Mouse (Mus musculus) forebrain, embryonic 16.5 days (tissue): ENCODE measurements at regions not wholly inside any gene's neighbourhood (a gene's known extent, or its start where the extent isn't known, plus 50 kb on each side); places are given as distances from the start of the nearest gene placed in this dataset.

Experiments used
- ATAC-seq: fragments of 200-750 bp; cut with Nextera tagmentation; 2 replicates; pipeline ENCODE4 v1.8.0; 2017; ENCODE audit warnings: mild to moderate bottlenecking, moderate library complexity
- H3K27ac ChIP-seq: fragments of 300-500 bp; sonication (generic); 2 replicates; pipeline ENCODE4 v1.5.1; 2014; ENCODE audit warnings: low read length, control low read depth
- H3K27me3 ChIP-seq: fragments of 300-500 bp; sonication (generic); replicated peaks from 2 replicates; pipeline ENCODE4 v1.6.1; 2014; ENCODE audit warnings: low read length; ENCODE audit not compliant: control insufficient read depth, insufficient read depth
- H3K36me3 ChIP-seq: fragments of 300-500 bp; sonication (generic); 2 replicates; pipeline ENCODE4 v1.6.1; 2014; ENCODE audit not compliant: control insufficient read depth, insufficient read depth
- H3K4me1 ChIP-seq: fragments of 300-500 bp; sonication (generic); replicated peaks from 2 replicates; pipeline ENCODE4 v1.6.1; 2014; ENCODE audit warnings: low read length; ENCODE audit not compliant: control insufficient read depth, insufficient read depth
- H3K4me2 ChIP-seq: fragments of 300-500 bp; sonication (generic); 2 replicates; pipeline ENCODE4 v1.6.1; 2014; ENCODE audit warnings: mild to moderate bottlenecking, low read length, control low read depth
- H3K4me3 ChIP-seq: fragments of 300-500 bp; sonication (generic); replicated peaks from 2 replicates; pipeline ENCODE4 v1.5.1; 2014; ENCODE audit warnings: mild to moderate bottlenecking, low read length, control low read depth
- H3K9ac ChIP-seq: fragments of 300-500 bp; sonication (generic); replicated peaks from 2 replicates; pipeline ENCODE4 v1.6.1; 2014; ENCODE audit warnings: low read depth, low read length, control low read depth
- H3K9me3 ChIP-seq: fragments of 300-500 bp; sonication (generic); 2 replicates; pipeline ENCODE4 v1.6.1; 2016; ENCODE audit warnings: low read length; ENCODE audit not compliant: control insufficient read depth
- WGBS: fragments of 180-500 bp; shearing (Covaris S2); extraction: QIAGEN DNeasy Blood & Tissue Kit; methylation state at CpG from one replicate; pipeline ENCODE4 v1.1.7; 2014; 5-methylcytosine and 5-hydroxymethylcytosine counted together

DNA sequence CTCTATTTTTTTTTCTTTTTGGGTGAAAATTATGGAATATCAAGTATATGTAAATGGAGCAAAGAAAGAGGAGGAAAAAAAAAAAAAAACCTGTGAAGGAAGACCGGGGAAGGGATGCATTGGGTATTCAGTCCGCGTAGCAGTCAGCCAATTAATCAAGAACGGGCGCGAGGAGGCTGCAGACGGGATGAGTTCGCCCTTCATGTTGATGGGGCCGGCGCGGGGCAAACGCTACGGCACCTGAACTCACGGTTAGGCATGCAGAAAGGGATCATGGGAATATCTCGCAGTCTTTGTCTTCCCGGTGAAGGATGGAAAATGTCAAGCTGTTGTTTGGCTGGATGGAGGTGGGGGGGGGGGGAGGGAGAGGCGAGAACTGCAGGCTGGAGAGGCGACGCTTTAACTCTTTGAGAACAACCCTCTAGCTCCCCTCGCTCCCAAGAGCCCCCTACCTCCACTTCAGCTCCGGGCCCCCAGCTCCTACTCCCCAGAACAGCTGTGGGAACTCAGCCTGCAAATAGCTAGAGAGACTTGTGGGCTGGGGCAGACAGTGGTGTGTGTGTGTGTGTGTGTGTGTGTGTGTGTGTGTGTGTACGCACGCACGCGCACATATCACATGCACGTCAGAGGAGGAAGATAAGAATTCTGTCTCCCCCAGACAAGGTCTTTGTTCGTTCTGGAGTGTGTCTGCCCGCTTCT, 210.7 kb downstream of the Gm26897 start:
- peak overlapping the region; percentile 92 for H3K27ac ChIP-seq
- H3K9ac ChIP-seq, result peak overlapping the region; percentile 59
- peak overlapping the region; percentile 33 for H3K4me3 ChIP-seq
- no peaks in the 10 kb centered on the region for H3K36me3 ChIP-seq
- ATAC-seq, result peak; percentile 85
- WGBS, result 10% methylated on average over 28 of the region's 28 CpGs
- H3K27me3 ChIP-seq, result no peaks in the 10 kb centered on the region
- H3K4me2 ChIP-seq, result peak overlapping the region; percentile 55
- peaks cover 38% of the 10 kb centered on the region for H3K4me1 ChIP-seq
- H3K9me3 ChIP-seq, result no peaks in the 10 kb centered on the region

DNA sequence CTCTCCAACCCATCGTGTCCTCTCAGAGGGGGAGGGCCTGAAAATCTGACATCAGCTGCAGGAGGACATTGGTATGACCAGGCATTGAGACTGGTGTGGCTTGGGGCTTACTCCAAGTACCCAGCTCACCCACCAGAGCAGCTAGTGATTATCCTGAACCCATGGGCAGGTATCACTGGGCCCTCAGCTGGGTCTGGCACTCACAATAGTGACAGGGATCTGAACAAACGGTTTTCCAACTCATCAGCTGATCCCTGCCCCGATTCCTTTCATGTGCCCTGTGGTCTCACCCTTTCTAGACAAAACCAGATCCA, 211.2 kb downstream of the Gm26897 start:
- peak overlapping the region; percentile 92 for H3K27ac ChIP-seq
- no peaks in the 10 kb centered on the region for H3K27me3 ChIP-seq
- peaks cover 38% of the 10 kb centered on the region for H3K4me1 ChIP-seq
- 32% methylated on average over 3 of the region's 3 CpGs for WGBS
- no peak for ATAC-seq
- no peaks in the 10 kb centered on the region for H3K36me3 ChIP-seq
- H3K9me3 ChIP-seq, result no peaks in the 10 kb centered on the region
- H3K4me2 ChIP-seq, result peak overlapping the region; percentile 55
- peak overlapping the region; percentile 33 for H3K4me3 ChIP-seq
- peak overlapping the region; percentile 59 for H3K9ac ChIP-seq

DNA sequence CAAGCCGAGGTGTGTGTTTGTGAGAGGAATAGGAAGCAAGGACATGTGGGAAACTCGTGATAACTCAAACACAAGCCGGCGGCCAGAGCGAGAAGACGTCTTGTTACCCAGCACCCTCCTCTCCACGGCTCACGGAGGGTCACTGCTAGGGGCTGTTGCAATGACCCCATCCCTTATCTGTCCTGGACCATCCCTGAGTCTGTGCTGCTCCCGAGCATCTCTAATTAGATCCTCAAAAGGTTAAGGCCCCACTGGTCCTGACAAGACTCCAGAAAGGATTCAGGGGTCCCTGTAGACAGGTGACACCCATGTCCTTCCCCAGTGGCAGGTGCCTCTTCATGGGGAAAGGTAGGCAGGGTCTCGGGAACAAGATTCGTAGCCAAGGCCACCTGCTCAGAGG, 212.6 kb downstream of the Gm26897 start:
- no peak overlapping the region; the same call in 1 of the 2 replicates for H3K27ac ChIP-seq
- 94% methylated on average over 11 of the region's 11 CpGs for WGBS

DNA sequence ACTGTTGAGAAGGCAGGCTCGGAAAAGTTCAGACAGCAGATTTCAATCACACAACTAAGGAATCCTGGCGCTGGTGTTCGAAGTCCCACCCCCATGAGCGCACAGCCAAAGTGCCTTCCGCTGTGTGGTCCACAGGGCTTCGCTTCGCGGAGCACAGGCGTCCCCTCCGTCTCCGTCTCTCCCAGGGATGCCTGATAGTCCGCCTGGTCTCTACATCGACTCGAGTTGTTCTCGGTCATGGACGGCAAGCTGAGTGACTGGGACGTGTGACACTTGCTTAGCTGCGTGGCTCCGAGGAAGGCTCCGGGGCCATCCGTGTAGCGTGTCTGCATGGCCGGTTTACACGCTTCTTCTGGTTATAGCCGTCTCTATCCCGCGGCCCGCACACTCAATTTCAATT, 224.0 kb downstream of the Gm26897 start:
- WGBS, result 54% methylated on average over 28 of the region's 28 CpGs
- Histone ChIP-seq H3K27ac (peak overlapping the region; percentile 24; the same call in 1 of the 2 replicates), H3K9me3 (no peaks in the 10 kb centered on the region), H3K4me1 (peaks cover 15% of the 10 kb centered on the region), H3K27me3 (no peaks in the 10 kb centered on the region), H3K9ac (no peak overlapping the region), H3K4me2 (peak overlapping the region; percentile 35), H3K4me3 (no peak overlapping the region; the same call in 1 of the 2 replicates), H3K36me3 (no peaks in the 10 kb centered on the region)
- 0 out of 2 replicates have a peak, but pooled peaks have one; percentile 43 for ATAC-seq

More for the DNA sequence above, 212.6 kb downstream of the Gm26897 start:
- ATAC-seq, result no peak
- no peaks in the 10 kb centered on the region for H3K9me3 ChIP-seq
- no peaks in the 10 kb centered on the region for H3K27me3 ChIP-seq
- H3K4me2 ChIP-seq, result no peak overlapping the region
- H3K9ac ChIP-seq, result no peak overlapping the region
- no peaks in the 10 kb centered on the region for H3K36me3 ChIP-seq
- peaks cover 38% of the 10 kb centered on the region for H3K4me1 ChIP-seq
- no peak overlapping the region for H3K4me3 ChIP-seq

DNA sequence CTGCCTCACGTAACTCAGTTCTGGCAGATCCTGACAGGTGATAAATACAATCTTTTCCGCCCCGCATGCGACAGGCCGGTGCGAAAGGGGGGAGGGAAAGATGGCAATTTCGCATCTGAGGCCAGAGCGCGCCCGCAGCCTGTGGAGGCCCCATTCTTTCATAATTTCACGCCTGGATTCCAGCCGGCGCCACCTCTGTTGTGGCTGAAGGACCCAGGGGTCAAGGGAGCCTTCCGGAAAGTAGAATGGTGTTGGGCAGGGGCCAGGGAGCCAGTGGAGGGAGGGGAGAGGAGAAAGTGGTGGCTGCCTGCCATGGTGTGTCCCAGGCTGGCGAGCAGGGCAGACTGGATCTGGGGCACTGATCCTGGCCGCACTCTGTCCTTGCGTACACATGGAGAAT, 224.5 kb downstream of the Gm26897 start:
- Histone ChIP-seq H3K4me3 (no peak overlapping the region), H3K27ac (peak overlapping the region; percentile 56)
- peak; percentile 47; the same call in 1 of the 2 replicates for ATAC-seq

DNA sequence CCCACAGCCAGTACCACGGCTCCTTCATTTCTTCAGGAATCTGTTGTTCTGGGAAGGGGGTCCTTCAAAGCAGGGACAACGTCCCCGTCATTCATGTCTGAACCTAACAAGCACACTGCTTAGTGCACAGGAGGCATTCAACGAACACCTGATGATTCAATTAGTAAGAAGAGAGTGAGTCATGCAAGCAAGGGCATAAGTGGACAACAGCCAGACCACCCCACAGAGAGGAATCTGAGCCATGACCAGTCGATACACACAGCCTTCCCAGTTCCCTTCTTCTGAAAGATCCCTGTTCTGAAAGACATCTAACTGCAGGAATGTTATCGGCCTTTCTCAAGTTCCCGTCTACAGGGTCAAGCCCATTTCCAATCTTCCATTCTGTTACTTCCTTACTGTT, 231.6 kb downstream of the Gm26897 start:
- 78% methylated on average over 7 of the region's 7 CpGs for WGBS
- Histone ChIP-seq H3K4me3 (no peak overlapping the region), H3K4me2 (no peak overlapping the region), H3K27ac (no peak overlapping the region), H3K36me3 (no peaks in the 10 kb centered on the region), H3K4me1 (peaks cover 9% of the 10 kb centered on the region), H3K9me3 (no peaks in the 10 kb centered on the region), H3K9ac (no peak overlapping the region), H3K27me3 (no peaks in the 10 kb centered on the region)
- no peak for ATAC-seq

More for the DNA sequence above, 224.5 kb downstream of the Gm26897 start:
- Histone ChIP-seq H3K9me3 (no peaks in the 10 kb centered on the region), H3K9ac (0 out of 2 replicates have a peak overlapping the region, but pooled peaks have one; percentile 29), H3K4me2 (peak overlapping the region; percentile 35), H3K4me1 (peaks cover 15% of the 10 kb centered on the region), H3K36me3 (no peaks in the 10 kb centered on the region), H3K27me3 (no peaks in the 10 kb centered on the region)
- 28% methylated on average over 17 of the region's 17 CpGs for WGBS

DNA sequence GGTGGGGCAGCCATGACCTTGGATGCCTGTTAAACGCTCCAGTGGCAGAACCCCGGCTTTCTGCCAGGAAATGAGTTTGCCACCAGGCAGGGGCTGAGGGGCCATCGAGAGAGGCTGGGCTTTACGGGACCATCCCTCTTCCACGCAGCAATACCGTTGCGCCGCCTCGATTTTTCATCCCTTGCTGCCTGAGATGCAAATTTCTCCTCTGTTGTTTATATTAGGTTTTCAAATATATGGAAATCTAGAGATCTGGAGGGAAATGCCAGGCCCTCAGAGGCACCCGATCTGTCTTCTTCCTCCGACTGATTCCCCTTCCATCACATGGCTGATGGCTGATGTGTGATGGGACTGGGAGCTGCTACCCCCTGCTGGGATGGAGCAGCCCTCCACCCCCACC, 234.4 kb downstream of the Gm26897 start:
- Histone ChIP-seq H3K27ac (0 out of 2 replicates have a peak overlapping the region, but pooled peaks have one; percentile 11), H3K4me2 (no peak overlapping the region), H3K9me3 (no peaks in the 10 kb centered on the region), H3K27me3 (no peaks in the 10 kb centered on the region), H3K36me3 (no peaks in the 10 kb centered on the region), H3K9ac (0 out of 2 replicates have a peak overlapping the region, but pooled peaks have one; percentile 16), H3K4me1 (peaks cover 9% of the 10 kb centered on the region), H3K4me3 (no peak overlapping the region)
- ATAC-seq, result 0 out of 2 replicates have a peak, but pooled peaks have one; percentile 23
- 56% methylated on average over 11 of the region's 11 CpGs for WGBS

DNA sequence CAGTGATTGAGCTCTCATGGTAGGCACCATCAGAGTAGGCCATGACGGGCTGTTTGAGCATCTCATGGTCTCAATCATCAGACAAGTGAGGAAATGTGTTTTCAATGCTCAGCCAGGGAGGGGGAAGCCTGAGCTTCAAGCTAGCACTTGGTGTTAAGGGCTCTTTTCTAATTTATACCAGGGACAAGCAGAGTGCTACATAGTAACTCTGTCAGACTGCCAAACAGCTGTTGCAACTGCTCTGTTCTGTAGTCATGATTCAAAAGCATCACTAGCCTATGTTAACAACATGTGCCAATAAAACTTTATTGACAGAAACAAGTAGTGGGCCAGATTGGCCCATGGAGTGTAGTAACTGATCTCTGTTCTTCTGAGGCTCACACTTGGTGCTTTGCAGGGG, 235.0 kb downstream of the Gm26897 start:
- H3K9ac ChIP-seq, result no peak overlapping the region
- no peaks in the 10 kb centered on the region for H3K9me3 ChIP-seq
- no peak overlapping the region for H3K27ac ChIP-seq
- H3K4me2 ChIP-seq, result no peak overlapping the region
- no peaks in the 10 kb centered on the region for H3K27me3 ChIP-seq
- WGBS, result 68% methylated on average over 1 of the region's 1 CpGs
- peaks cover 9% of the 10 kb centered on the region for H3K4me1 ChIP-seq
- no peak for ATAC-seq
- H3K36me3 ChIP-seq, result no peaks in the 10 kb centered on the region
- no peak overlapping the region for H3K4me3 ChIP-seq

DNA sequence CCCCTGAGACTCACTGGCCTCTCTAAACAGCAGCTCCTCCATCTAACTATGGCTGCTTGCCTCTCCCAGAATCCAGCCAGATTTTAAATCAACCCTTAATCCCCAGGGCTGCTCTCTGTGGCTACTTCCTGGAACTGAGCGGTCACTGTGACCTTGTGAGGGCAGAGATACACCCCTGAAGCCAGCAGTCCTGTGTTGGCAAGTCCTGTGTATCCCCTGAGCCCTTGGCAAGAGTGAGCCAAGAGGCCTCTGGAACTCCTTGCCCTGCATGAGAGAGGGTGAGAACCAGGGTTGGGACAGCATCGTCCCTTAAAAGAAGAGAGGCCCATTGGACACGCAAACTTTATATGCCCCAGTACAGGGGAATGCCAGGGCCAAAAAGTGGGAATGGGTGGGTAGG, 237.5 kb downstream of the Gm26897 start:
- no peak overlapping the region for H3K27ac ChIP-seq
- no peak overlapping the region for H3K4me2 ChIP-seq
- H3K9me3 ChIP-seq, result peaks cover 7% of the 10 kb centered on the region
- H3K27me3 ChIP-seq, result no peaks in the 10 kb centered on the region
- ATAC-seq, result no peak
- no peaks in the 10 kb centered on the region for H3K36me3 ChIP-seq
- H3K4me3 ChIP-seq, result no peak overlapping the region
- H3K4me1 ChIP-seq, result peaks cover 12% of the 10 kb centered on the region
- WGBS, result 83% methylated on average over 3 of the region's 3 CpGs
- no peak overlapping the region for H3K9ac ChIP-seq
